Mouse (Mus musculus): Measurements from ENCODE around the gene Mpv17l. TPM values are rescaled to one million over a fixed set of nuclear protein-coding genes. Genes with fewer than 3 reads are reported as not detected.
A peak's percentile ranks its signal among the peaks of the same experiment; 100 is the strongest.

Gene Mpv17l
- total and polyA plus RNA-seq, 3 experiments = 0.51 to 1.3 (median 0.69) TPM

- no peaks in the 10 kb centered on the region for H3K4me1 ChIP-seq (ENCODE audit: control insufficient read depth in 1 of 2, insufficient read depth in 2 of 2)
- TF ChIP-seq MXI1 (IDR thresholded peaks at IDR 0.05; ENCODE audit: low read depth, low read length) (no peak), POLR2A (IDR thresholded peaks at IDR 0.05; ENCODE audit: low read depth, low read length) (no peak), E2F4 (IDR thresholded peaks at IDR 0.05; ENCODE audit: insufficient replicate concordance, low read depth, low read length) (no peak), CTCF (conservative IDR thresholded peaks at IDR 0.05 in 1 of 2, IDR thresholded peaks at IDR 0.05 in 1 of 2; ENCODE audit: low read depth in 2 of 2, low read length in 2 of 2) (no peak), CHD2 (IDR thresholded peaks at IDR 0.05; ENCODE audit: low read length) (no peak), KAT2A (IDR thresholded peaks at IDR 0.05; ENCODE audit: insufficient replicate concordance, low read length) (no peak), GABPA (IDR thresholded peaks at IDR 0.05; ENCODE audit: insufficient replicate concordance, low read depth, low read length) (no peak), ELF1 (IDR thresholded peaks at IDR 0.05; ENCODE audit: low read depth, low read length) (no peak), ZKSCAN1 (IDR thresholded peaks at IDR 0.05; ENCODE audit: borderline replicate concordance, low read depth, low read length) (no peak), MAZ (IDR thresholded peaks at IDR 0.05; ENCODE audit: low read depth, low read length) (no peak), USF2 (conservative IDR thresholded peaks at IDR 0.05; ENCODE audit: low read depth, low read length) (no peak), POLR2AphosphoS2 (IDR thresholded peaks at IDR 0.05; ENCODE audit: low read depth, low read length) (no peak), SIN3A (IDR thresholded peaks at IDR 0.05; ENCODE audit: low read length) (no peak), ZNF384 (IDR thresholded peaks at IDR 0.05; ENCODE audit: low read depth, low read length) (no peak), RAD21 (IDR thresholded peaks at IDR 0.05; ENCODE audit: low read depth, low read length) (no peak), NELFE (IDR thresholded peaks at IDR 0.05; ENCODE audit: low read depth, low read length) (no peak)
- in situ Hi-C loops (cut with MboI; ENCODE audit: low pct_ligation_motif_present, low pct_unique_long_range_greater_than_20kb, low sequenced_read_pairs) (no loop called here), dilution Hi-C loops (cut with MboI; ENCODE audit: extremely low pct_ligation_motif_present, extremely low pct_unique_long_range_greater_than_20kb, low sequenced_read_pairs) (no loop called here)
- H3K9me3 ChIP-seq (replicated peaks; ENCODE audit: low read length) = no peaks in the 10 kb centered on the region
- no peak within 1 kb of the TSS for H3K27ac ChIP-seq (ENCODE audit: insufficient read depth, low read depth)
- no peaks in the 10 kb centered on the region for H3K79me2 ChIP-seq (replicated peaks; ENCODE audit: control insufficient read depth, extremely low read depth, insufficient read depth, poor library complexity, severe bottlenecking)
- H3K4me2 ChIP-seq (ENCODE audit: insufficient read depth, low read depth, poor library complexity, severe bottlenecking) = peak within 1 kb of the TSS; percentile 16
- H3K9ac ChIP-seq (ENCODE audit: insufficient read depth, low read depth) = no peak within 1 kb of the TSS
- DNase-seq (ENCODE audit: extremely low read depth) = no peak
- H3K4me3 ChIP-seq (replicated peaks in 1 of 3; ENCODE audit: low read depth in 2 of 3, low read length in 2 of 3, poor library complexity in 1 of 3) = no peak within 1 kb of the TSS
- H3K36me3 ChIP-seq (replicated peaks in 1 of 2; ENCODE audit: control insufficient read depth in 1 of 2, insufficient read depth in 1 of 2, low read length in 1 of 2) = no peaks in the 10 kb centered on the region
- H3K27me3 ChIP-seq (replicated peaks) = no peaks in the 10 kb centered on the region
Measured at GRCm38 (mm10) chr16:13986574-13987478, 83.9 kb downstream of the Mpv17l start, which contains the start of the genes 2900011O08Rik and Ifitm7. Gene 2900011O08Rik (plus strand): TSS chr16:13986604. Gene Ifitm7 (minus strand): TSS chr16:13986888.

GRCm38 (mm10) chr16:13992518-13993248, 89.7 kb downstream of the Mpv17l start:
- in situ Hi-C loops (cut with MboI; ENCODE audit: low pct_ligation_motif_present, low pct_unique_long_range_greater_than_20kb, low sequenced_read_pairs) = no loop called here
- no peak overlapping the region for H3K27ac ChIP-seq (ENCODE audit: insufficient read depth, low read depth)
- H3K36me3 ChIP-seq (replicated peaks in 1 of 2; ENCODE audit: control insufficient read depth in 1 of 2, insufficient read depth in 1 of 2, low read length in 1 of 2) = no peaks in the 10 kb centered on the region
- no peaks in the 10 kb centered on the region for H3K9me3 ChIP-seq (replicated peaks; ENCODE audit: low read length)
- TF ChIP-seq RCOR1 (conservative IDR thresholded peaks at IDR 0.05; ENCODE audit: low read depth, low read length) (no peak), MAX (IDR thresholded peaks at IDR 0.05; ENCODE audit: low read length) (no peak), NRF1 (IDR thresholded peaks at IDR 0.05; ENCODE audit: low read depth, low read length) (no peak)
- dilution Hi-C loops (cut with MboI; ENCODE audit: extremely low pct_ligation_motif_present, extremely low pct_unique_long_range_greater_than_20kb, low sequenced_read_pairs) = no loop called here
- H3K79me2 ChIP-seq (replicated peaks; ENCODE audit: control insufficient read depth, extremely low read depth, insufficient read depth, poor library complexity, severe bottlenecking) = no peaks in the 10 kb centered on the region
- no peaks in the 10 kb centered on the region for H3K27me3 ChIP-seq (replicated peaks)
- DNase-seq (ENCODE audit: extremely low read depth) = no peak
- H3K4me1 ChIP-seq (ENCODE audit: control insufficient read depth in 1 of 2, insufficient read depth in 2 of 2) = no peaks in the 10 kb centered on the region
- no peak overlapping the region for H3K4me2 ChIP-seq (ENCODE audit: insufficient read depth, low read depth, poor library complexity, severe bottlenecking)
- H3K9ac ChIP-seq (ENCODE audit: insufficient read depth, low read depth) = no peak overlapping the region
- no peak overlapping the region for H3K4me3 ChIP-seq (replicated peaks in 1 of 3; ENCODE audit: low read depth in 2 of 3, low read length in 2 of 3, poor library complexity in 1 of 3)

Data from CH12.LX (cell line).